Mouse (Mus musculus): ENCODE data around the gene Hcls1.

- no peak for TF ChIP-seq POLR2A (IDR thresholded peaks at IDR 0.05; ENCODE audit: low read depth, low read length)
- TF ChIP-seq CTCF (IDR thresholded peaks at IDR 0.05; ENCODE audit: extremely low read depth, insufficient read depth, insufficient read length, insufficient replicate concordance): no peak
Measured at GRCm38 (mm10) chr16:36935814-36936213, 1.0 kb downstream of the Hcls1 start.
